Mouse (Mus musculus): ENCODE results near the gene Cnga4.
"Not testable (repeated sequence)": the region's sequence is repeated elsewhere in the genome, so short reads cannot be mapped to it uniquely, and the experiment has no call there.

Gene Cnga4

DNA sequence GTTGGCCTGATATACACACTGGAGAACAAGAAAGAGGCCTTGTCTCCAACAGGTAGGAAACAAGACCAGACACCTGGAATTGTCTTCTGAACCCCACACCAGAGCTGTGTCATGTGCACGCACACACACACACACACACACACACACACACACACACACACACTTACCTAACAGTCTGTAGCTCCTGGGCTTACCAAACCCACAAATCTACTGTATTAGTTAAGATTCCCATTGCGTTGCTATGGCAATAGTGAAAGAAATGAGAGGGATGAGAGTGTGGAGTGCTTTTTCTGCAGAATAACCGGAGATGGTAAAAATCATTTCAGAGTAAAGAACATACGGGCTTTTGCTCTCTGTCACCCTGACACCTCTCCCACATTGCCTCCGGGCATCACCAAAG lies 13.7 kb downstream of the Cnga4 start:
- DNase-seq, result no peak

DNA sequence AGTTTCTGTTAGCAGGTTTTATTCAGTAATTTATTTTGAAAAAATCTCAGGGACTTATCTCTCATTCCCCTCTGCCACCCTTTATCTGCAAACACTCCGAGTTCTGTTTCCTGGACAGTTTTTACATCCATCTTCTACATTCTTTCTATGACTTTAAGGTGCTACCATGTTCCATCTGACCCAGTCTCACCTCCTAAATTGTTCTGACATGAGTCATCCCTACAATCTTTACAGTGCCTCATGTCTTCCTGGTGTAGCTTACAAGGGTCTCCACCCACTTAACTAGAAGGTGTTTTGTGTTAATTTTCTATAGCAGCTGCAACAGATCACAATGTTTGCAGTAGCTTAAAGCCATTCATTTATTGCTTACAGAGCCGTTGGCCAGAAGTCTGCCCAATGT lies 16.5 kb downstream of the Cnga4 start:
- DNase-seq, result no peak

DNA sequence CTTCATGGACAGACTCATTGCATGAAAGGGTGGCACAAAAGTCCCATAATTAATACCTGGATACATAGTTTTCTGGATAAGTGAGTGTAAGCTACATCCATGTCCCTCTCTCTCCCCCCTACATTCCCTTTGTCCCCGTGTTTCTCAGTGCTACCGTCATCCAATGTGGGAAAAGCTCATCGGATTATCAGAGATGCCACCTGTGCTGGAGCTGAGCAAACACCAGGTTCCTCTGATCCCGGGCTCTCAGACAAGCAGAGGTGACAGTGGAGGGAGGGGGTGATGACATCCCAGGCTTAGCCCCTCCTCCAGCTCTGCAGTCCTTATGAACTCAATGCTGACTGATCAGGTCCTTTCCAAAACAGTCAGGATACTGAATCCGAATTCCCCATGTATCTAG lies 20.0 kb downstream of the Cnga4 start:
- DNase-seq, result no peak

DNA sequence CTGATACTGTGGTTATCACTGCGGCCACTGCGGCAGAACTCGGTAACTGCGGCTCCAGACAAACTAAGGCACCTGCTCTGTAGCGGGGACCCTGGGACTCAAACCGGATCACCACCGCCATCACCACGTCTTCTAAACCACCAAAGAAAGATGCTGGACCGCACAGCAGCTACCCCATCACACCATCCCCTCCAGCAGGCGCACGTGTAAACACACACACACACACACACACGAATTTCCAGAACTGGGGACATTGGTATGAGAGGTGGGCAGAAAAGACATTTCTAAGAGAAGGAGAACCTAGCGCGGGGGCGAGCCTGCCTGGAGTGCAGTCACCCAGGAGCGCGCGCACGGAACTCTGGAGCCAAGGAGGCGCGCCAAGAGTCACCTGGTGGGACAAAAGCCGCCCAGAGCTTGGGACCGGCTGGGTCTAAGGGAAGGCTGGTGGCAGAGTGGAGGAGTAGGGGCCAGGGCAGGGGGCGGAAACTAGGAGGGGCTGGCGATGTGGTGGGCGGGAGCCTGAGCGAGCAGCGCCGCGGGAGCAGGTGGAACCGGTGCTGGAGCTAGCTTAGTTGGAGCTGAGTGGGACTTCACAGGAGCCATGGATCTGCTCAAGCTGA lies 21.2 kb downstream of the Cnga4 start, which contains the start of gene Cckbr:
Gene Cckbr (plus strand): TSS at position 308 of the 620 bp plus-strand sequence.
- no peak for DNase-seq

DNA sequence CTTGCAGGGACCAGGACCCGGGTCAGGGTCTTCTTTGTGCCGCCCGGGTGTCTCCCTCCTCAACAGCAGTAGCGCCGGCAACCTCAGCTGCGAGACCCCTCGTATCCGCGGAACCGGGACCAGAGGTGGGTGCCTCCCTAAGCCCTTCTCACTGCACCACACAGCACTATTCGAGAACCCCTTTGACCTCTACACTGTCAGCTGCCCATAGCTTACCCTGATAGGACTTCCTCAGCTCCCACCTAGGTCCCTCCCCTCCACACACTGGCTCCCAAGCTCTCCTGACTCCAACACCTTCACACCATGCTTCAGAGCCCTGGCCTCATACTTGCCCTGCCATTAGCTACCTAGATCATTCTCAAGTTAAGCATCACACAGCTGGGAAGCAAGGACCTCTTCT lies 21.7 kb downstream of the Cnga4 start:
- DNase-seq, result no peak

DNA sequence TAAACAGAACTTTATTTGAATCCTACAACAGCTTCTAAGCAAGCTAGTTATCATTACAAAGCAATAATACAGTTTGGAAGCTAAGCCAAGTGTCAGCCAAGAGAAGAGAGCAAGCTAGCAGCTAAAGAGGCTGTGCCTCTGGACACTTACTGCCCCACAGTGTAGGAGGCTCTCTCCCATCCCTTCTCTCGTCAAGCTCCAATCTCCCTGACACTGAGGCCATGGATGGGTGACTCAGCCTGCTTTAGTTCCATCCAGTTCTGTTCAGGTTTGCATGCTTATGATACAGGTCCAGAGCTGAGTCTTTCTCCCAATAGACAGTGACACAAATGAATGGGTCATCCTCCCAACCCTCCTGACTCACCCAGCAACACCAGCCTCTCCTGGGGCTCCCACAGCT lies 27.7 kb downstream of the Cnga4 start:
- DNase-seq, result no peak

DNA sequence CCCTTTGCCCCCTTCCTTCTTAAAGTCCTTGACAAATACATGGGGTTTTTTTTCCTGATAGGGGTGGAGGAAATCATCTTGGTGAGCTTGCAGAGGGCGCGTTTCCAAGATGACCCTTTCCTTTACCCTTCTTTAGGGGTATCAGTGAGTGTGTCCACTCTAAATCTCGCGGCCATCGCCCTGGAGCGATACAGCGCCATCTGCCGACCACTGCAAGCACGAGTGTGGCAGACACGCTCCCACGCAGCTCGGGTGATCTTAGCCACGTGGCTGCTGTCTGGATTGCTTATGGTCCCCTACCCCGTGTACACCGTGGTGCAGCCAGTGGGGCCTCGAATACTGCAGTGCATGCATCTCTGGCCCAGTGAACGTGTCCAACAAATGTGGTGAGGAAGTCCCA lies 29.5 kb downstream of the Cnga4 start:
- no peak for DNase-seq

DNA sequence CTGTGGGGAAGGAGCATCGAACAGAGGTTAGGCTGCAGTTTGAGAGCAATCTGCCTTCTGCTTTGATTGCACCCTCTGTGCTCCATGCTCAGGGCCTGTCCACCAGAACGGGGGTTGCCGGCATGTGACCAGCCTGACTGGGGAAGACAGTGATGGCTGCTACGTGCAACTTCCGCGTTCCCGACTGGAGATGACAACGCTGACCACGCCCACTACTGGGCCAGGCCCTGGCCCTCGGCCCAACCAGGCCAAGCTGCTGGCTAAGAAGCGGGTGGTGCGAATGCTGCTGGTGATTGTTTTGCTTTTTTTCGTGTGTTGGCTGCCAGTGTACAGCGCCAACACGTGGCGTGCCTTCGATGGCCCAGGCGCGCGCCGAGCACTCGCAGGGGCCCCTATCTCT lies 30.4 kb downstream of the Cnga4 start:
- DNase-seq, result no peak

DNA sequence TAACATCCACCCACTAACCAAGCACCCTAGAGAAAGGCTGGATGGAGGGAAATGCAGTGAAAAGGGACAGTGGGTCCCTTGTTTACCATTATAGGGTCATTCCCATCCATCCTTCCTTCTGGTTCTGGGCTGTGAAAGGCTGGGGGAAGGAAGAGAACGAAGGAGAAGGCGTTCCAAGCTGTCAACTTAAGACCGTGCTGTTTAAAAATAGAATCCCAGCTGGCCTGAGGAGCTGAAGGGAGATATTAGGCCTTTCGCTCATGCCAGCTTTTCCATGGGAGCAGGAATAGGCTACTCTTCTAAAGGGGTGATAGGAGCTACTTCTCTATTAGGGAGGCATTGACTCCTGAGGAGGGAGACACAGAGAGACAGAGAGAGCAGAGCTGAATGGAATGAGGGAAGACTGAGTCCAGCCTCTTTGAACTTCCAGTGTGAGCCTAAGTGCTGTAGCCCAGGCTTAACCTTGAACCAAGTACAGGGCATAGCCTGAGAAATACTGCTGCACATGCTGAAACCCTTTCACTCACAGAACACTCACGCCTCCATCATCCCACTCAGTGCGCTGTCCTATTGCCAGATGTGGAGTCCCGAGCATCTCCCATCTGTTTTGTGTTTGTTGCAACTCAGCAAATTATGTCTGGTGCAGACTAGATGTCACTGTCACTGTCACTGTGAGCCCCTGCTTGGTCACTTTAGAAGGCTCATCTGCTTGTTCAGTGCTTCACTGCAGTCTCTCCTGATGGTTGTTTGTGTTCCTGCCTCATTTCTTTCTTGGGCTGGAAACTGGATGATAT lies 33.8 kb downstream of the Cnga4 start:
- no peak for DNase-seq

DNA sequence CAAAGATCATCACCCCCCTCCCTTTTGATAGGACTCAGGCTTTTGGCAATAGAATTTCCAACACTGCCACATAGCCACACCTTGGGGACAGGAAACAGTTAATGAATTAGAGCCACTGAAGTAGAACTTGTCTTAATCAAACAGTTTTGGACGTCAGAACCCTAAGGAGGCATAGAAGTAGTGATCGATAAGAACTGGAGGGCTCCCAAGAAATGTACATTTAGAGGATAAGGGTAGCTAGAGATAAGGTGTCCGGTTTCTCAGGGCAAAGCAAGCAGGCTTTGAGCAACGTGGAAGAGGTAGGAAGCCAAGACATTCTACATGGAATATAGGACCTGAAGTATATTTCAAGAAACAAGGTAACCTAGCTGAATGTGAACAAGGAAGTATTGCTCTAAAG lies 37.1 kb downstream of the Cnga4 start:
- DNase-seq, result no peak

DNA sequence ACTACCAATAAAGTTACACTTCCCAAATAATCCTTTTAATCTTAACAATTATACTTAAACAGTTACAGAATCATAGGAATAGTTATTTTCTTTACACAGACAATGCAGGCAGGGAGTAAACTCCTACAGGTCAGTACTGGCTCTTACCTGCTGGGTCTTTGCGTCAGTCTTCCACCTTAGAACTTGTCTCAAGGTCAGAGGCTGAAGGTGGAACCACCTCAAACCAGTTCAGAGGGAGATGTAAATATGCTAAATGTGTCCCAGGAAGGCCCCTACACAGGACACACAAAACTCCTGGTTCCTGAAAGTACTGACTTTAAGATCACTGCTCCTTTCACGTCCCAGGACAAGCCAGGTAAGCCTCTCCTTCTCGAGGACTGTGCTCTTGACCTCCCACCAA lies 40.7 kb downstream of the Cnga4 start:
- no peak for DNase-seq

DNA sequence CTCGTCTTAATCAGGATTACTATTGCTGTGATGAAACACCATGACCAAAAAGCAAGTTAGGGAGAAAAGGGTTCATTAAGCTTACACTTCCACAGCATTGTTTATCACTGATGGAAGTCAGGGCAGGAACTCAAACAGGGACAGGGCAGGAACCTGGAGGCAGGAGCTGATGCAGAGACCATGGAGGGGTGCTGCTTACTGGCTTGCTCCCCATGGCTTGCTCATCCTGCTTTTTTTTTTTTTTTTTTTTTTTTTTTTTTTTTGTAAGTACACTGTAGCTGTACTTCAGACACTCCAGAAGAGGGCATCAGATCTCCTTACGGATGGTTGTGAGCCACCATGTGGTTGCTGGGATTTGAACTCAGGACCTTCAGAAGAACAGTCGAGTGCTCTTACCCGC lies 49.0 kb downstream of the Cnga4 start:
- not testable (repeated sequence) for DNase-seq

Data from thymus, adult 18-20 months (tissue).